In the genomic region with DNA sequence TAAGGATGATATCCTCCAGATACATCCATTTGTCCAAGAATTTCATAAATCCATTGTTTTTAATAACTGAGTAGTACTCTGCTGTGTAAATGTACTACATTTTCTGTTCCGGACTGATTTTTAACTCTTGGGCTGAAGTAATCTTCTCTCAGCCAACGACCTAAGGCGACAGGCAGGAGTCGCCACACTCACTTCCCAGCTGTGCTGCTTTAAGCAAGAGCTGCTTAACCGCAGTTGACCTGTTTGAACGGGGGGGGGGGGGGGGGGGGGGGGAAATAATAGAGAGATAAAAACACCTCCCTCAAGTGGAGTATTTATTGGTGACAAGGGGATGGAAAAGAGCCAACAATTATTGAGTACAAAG, we compare ENCODE assay signal across 8 mouse cellular contexts. TPM values are rescaled to one million over a fixed set of nuclear protein-coding genes. Genes with fewer than 3 reads are reported as not detected.
A peak's percentile ranks its signal among the peaks of the same experiment; 100 is the strongest.
DNase-seq lines count a peak whose midpoint lies in the region; ATAC-seq and TF ChIP-seq lines count a peak whose summit lies in the region.
"Had no signal": no experiment of that assay in that cellular context is flagged by ENCODE, and none has a peak within 500 bp of the region (broad histone marks: within the 10 kb centered on the region; RNA-seq: fewer than 3 reads in every experiment).

No protein-coding gene starts in this region.

- H3K79me2 ChIP-seq in CH12.LX (replicated peaks; ENCODE audit: control insufficient read depth, extremely low read depth, insufficient read depth, poor library complexity, severe bottlenecking): no peaks in the 10 kb centered on the region

- TF ChIP-seq RAD21 in CH12.LX (IDR thresholded peaks at IDR 0.05; ENCODE audit: low read depth, low read length): no peak

- no peaks in the 10 kb centered on the region for H3K9me3 ChIP-seq in CH12.LX (replicated peaks; ENCODE audit: low read length)
- H3K9me3 ChIP-seq in hindbrain, embryonic 15.5 days: no peaks in the 10 kb centered on the region

- peak overlapping the region in 2 of 3 experiments; percentile 51 to 57 for H3K4me3 ChIP-seq in CH12.LX (replicated peaks in 1 of 3; ENCODE audit: low read depth in 2 of 3, low read length in 2 of 3, poor library complexity in 1 of 3)
- peak overlapping the region; percentile 58 for H3K4me3 ChIP-seq in bone marrow macrophage, adult 2 months (ENCODE audit: insufficient read depth, low read length)
- H3K4me3 ChIP-seq in hindbrain, embryonic 15.5 days: peak overlapping the region; percentile 33

- H3K36me3 ChIP-seq in CH12.LX (replicated peaks in 1 of 2; ENCODE audit: control insufficient read depth in 1 of 2, insufficient read depth in 1 of 2, low read length in 1 of 2): no peaks in the 10 kb centered on the region
- no peaks in the 10 kb centered on the region for H3K36me3 ChIP-seq in hindbrain, embryonic 15.5 days

- TF ChIP-seq EP300 in CH12.LX (IDR thresholded peaks at IDR 0.05; ENCODE audit: low read length): no peak

- DNase-seq in CH12.LX (ENCODE audit: extremely low read depth): no peak
- DNase-seq in right cerebral cortex, postnatal 4 days: no peak
- no peak for DNase-seq in urinary bladder, postnatal 36 days (ENCODE audit: low spot score in 2 of 2)
- no peak for DNase-seq in thymus, adult 18-20 months
- DNase-seq: cerebellum, postnatal 36 days had no signal

- WGBS in hindbrain, embryonic 15.5 days: 7% methylated on average over 6 of the region's 6 CpGs

- in situ Hi-C loops in CH12.LX (cut with MboI; ENCODE audit: low pct_ligation_motif_present, low pct_unique_long_range_greater_than_20kb, low sequenced_read_pairs): no loop called here

- no peaks in the 10 kb centered on the region for H3K27me3 ChIP-seq in CH12.LX (replicated peaks)
- no peaks in the 10 kb centered on the region for H3K27me3 ChIP-seq in hindbrain, embryonic 15.5 days

- TF ChIP-seq POLR2A in CH12.LX (IDR thresholded peaks at IDR 0.05; ENCODE audit: low read depth, low read length): no peak
- TF ChIP-seq POLR2A in bone marrow macrophage, adult 2 months (IDR thresholded peaks at IDR 0.05; ENCODE audit: borderline replicate concordance, low read depth, low read length): no peak

- H3K4me1 ChIP-seq in CH12.LX (ENCODE audit: control insufficient read depth in 1 of 2, insufficient read depth in 2 of 2): peaks cover 0 to 6% of the 10 kb centered on the region in 2 experiments; a peak in 2 of 4 replicates
- peaks cover 4% of the 10 kb centered on the region; the same call in 1 of the 2 replicates for H3K4me1 ChIP-seq in bone marrow macrophage, adult 2 months (ENCODE audit: control insufficient read depth, insufficient read depth, low read length)
- H3K4me1 ChIP-seq in hindbrain, embryonic 15.5 days (replicated peaks): peaks cover 7% of the 10 kb centered on the region

- TF ChIP-seq CTCF in CH12.LX (conservative IDR thresholded peaks at IDR 0.05 in 1 of 2, IDR thresholded peaks at IDR 0.05 in 1 of 2; ENCODE audit: low read depth in 2 of 2, low read length in 2 of 2): no peak; a peak in 1 of 4 replicates
- no peak for TF ChIP-seq CTCF in bone marrow macrophage, adult 2 months (IDR thresholded peaks at IDR 0.05; ENCODE audit: low read depth, low read length)

- no peak for ATAC-seq in hindbrain, embryonic 15.5 days (ENCODE audit: low FRiP score, low read depth)
- ATAC-seq in megakaryocyte progenitor cell, adult 5-6 weeks (replicated peaks; ENCODE audit: poor library complexity): peak; percentile 58

- dilution Hi-C loops in CH12.LX (cut with MboI; ENCODE audit: extremely low pct_ligation_motif_present, extremely low pct_unique_long_range_greater_than_20kb, low sequenced_read_pairs): no loop called here

- no peak overlapping the region for H3K27ac ChIP-seq in CH12.LX (ENCODE audit: insufficient read depth, low read depth)
- no peak overlapping the region for H3K27ac ChIP-seq in bone marrow macrophage, adult 2 months (ENCODE audit: insufficient read depth, low read depth, low read length)
- no peak overlapping the region for H3K27ac ChIP-seq in hindbrain, embryonic 15.5 days (replicated peaks)

- H3K9ac ChIP-seq in CH12.LX (ENCODE audit: insufficient read depth, low read depth): peak overlapping the region; percentile 34; the same call in 1 of the 2 replicates
- no peak overlapping the region for H3K9ac ChIP-seq in hindbrain, embryonic 15.5 days

- peak overlapping the region; percentile 61; the same call in 1 of the 2 replicates for H3K4me2 ChIP-seq in CH12.LX (ENCODE audit: insufficient read depth, low read depth, poor library complexity, severe bottlenecking)
- H3K4me2 ChIP-seq in hindbrain, embryonic 15.5 days: peak overlapping the region; percentile 63

TF ChIP-seq in CH12.LX, 34 proteins besides CTCF, POLR2A, EP300 and RAD21:
- TF ChIP-seq MXI1 (IDR thresholded peaks at IDR 0.05; ENCODE audit: low read depth, low read length) (no peak), ZMIZ1 (IDR thresholded peaks at IDR 0.05; ENCODE audit: low read depth, low read length) (no peak), CHD1 (IDR thresholded peaks at IDR 0.05; ENCODE audit: low read depth, low read length) (no peak), SIN3A (IDR thresholded peaks at IDR 0.05; ENCODE audit: low read length) (no peak), BHLHE40 (IDR thresholded peaks at IDR 0.05; ENCODE audit: low read depth, low read length) (no peak), ZC3H11A (IDR thresholded peaks at IDR 0.05; ENCODE audit: low read depth, low read length) (no peak), USF2 (conservative IDR thresholded peaks at IDR 0.05; ENCODE audit: low read depth, low read length) (no peak)

RNA-seq across cellular contexts. Expression of gene Cpsf6, which starts 13.0 kb away (rescaled TPM):
- total RNA-seq in CH12.LX (2012; rRNA removed): 87.6 and 109 TPM in 2 replicates
- total RNA-seq in CH12.LX (2014; rRNA removed): 114 and 128 TPM in 2 replicates
- 94.2 and 99.5 TPM in 2 replicates for polyA plus RNA-seq in CH12.LX (2012; ENCODE audit: insufficient read length, low read depth)
- 57.9 and 60.2 TPM in 2 replicates for polyA plus RNA-seq in bone marrow macrophage, adult 2 months (2012; ENCODE audit: insufficient read depth, insufficient read length, missing spikeins)
- 123 and 126 TPM in 2 replicates for polyA plus RNA-seq in hindbrain, embryonic 15.5 days (2015; fragmentation: Nextera tagmentation; extraction: Ambion mirVana)
- total RNA-seq in megakaryocyte progenitor cell, adult 5-6 weeks (2015): 103 and 107 TPM in 2 replicates
- 108 and 138 TPM in 2 replicates for total RNA-seq in megakaryocyte progenitor cell, adult 5-6 weeks (2017)
